Mouse (Mus musculus): Measurements from ENCODE around the gene Cyp4f39. TPM values are rescaled to one million over a fixed set of nuclear protein-coding genes. Genes with fewer than 3 reads are reported as not detected.
"Not testable (repeated sequence)": the region's sequence is repeated elsewhere in the genome, so short reads cannot be mapped to it uniquely, and the experiment has no call there.

Cyp4f39 gene
- total RNA-seq, 2 experiments from 2014 or later: 0.24 to 0.74 TPM

GRCm38 (mm10) chr17:32470795-32471194 lies 18.3 kb downstream of the Cyp4f39 start:
- DNase-seq: no peak
- intact Hi-C loops (cut with DNase I): no loop called here

- intact Hi-C loops (cut with DNase I): no loop called here
- no peak for DNase-seq
These were observed 19.7 kb downstream of the Cyp4f39 start for GRCm38 (mm10) chr17:32472176-32472575.

- DNase-seq: no peak
- intact Hi-C loops (cut with DNase I): no loop called here
These were observed 22.5 kb downstream of the Cyp4f39 start for GRCm38 (mm10) chr17:32474954-32475560.

GRCm38 (mm10) chr17:32477204-32477603 lies 24.7 kb downstream of the Cyp4f39 start:
- no peak for DNase-seq
- intact Hi-C loops (cut with DNase I): no loop called here

GRCm38 (mm10) chr17:32478727-32479126 lies 26.2 kb downstream of the Cyp4f39 start:
- DNase-seq: no peak
- intact Hi-C loops (cut with DNase I): no loop called here

- intact Hi-C loops (cut with DNase I): no loop called here
- DNase-seq: peak; percentile 18 to 41
These were observed 27.3 kb downstream of the Cyp4f39 start for GRCm38 (mm10) chr17:32479554-32480506.

GRCm38 (mm10) chr17:32481766-32482165 lies 29.2 kb downstream of the Cyp4f39 start:
- intact Hi-C loops (cut with DNase I): no loop called here
- no peak for DNase-seq

- intact Hi-C loops (cut with DNase I): no loop called here
- DNase-seq: peak; percentile 88 to 89
These were observed 30.7 kb downstream of the Cyp4f39 start for GRCm38 (mm10) chr17:32483200-32483599.

GRCm38 (mm10) chr17:32492349-32492980 lies 39.9 kb downstream of the Cyp4f39 start:
- DNase-seq: peak; percentile 16 to 38
- intact Hi-C loops (cut with DNase I): loop anchor here (5.0 to 10.0 kb wide), 4 partner anchors 105 to 418 kb away; partner anchors contain the start of gene Wiz

GRCm38 (mm10) chr17:32494601-32495000 lies 42.1 kb downstream of the Cyp4f39 start:
- peak; percentile 74 to 82 for DNase-seq
- intact Hi-C loops (cut with DNase I): loop anchor here (1.0 to 10.0 kb wide), 5 partner anchors 107 to 420 kb away; partner anchors contain the start of gene Wiz

GRCm38 (mm10) chr17:32500511-32500910 lies 48.0 kb downstream of the Cyp4f39 start:
- DNase-seq; intact Hi-C loops (cut with DNase I): not testable (repeated sequence)

GRCm38 (mm10) chr17:32501051-32501450 lies 48.5 kb downstream of the Cyp4f39 start:
- no peak for DNase-seq

GRCm38 (mm10) chr17:32503111-32503510 lies 50.6 kb downstream of the Cyp4f39 start:
- intact Hi-C loops (cut with DNase I): no loop called here
- DNase-seq: no peak

More at GRCm38 (mm10) chr17:32501051-32501450, 48.5 kb downstream of the Cyp4f39 start:
- intact Hi-C loops (cut with DNase I): no loop called here

GRCm38 (mm10) chr17:32505851-32506728 lies 53.6 kb downstream of the Cyp4f39 start, which contains the start of gene Cyp4f17:
Gene Cyp4f17, plus strand, starts transcription at chr17:32506050.
- intact Hi-C loops (cut with DNase I): no loop called here
- DNase-seq: peak; percentile 53 to 61

- intact Hi-C loops (cut with DNase I): no loop called here
- DNase-seq: peak in 1 of 2 experiments; percentile 36
These were observed 54.3 kb downstream of the Cyp4f39 start for GRCm38 (mm10) chr17:32506729-32507245.

GRCm38 (mm10) chr17:32516126-32516525 lies 63.6 kb downstream of the Cyp4f39 start:
- DNase-seq: no peak
- intact Hi-C loops (cut with DNase I): no loop called here

GRCm38 (mm10) chr17:32521981-32522380 lies 69.5 kb downstream of the Cyp4f39 start:
- DNase-seq: no peak
- intact Hi-C loops (cut with DNase I): no loop called here

GRCm38 (mm10) chr17:32522386-32522785 lies 69.9 kb downstream of the Cyp4f39 start:
- intact Hi-C loops (cut with DNase I): no loop called here
- DNase-seq: no peak

- intact Hi-C loops (cut with DNase I): no loop called here
- DNase-seq: no peak
These were observed 70.3 kb downstream of the Cyp4f39 start for GRCm38 (mm10) chr17:32522816-32523215.

GRCm38 (mm10) chr17:32523895-32524294 lies 71.4 kb downstream of the Cyp4f39 start:
- no peak for DNase-seq
- intact Hi-C loops (cut with DNase I): no loop called here

All from heart, postnatal 10 days (tissue).